Mouse (Mus musculus) stomach, postnatal 0 days (tissue): ENCODE results near the gene Fxyd1.

Experiments
- CTCF ChIP-seq: IDR thresholded peaks from 2 replicates; pipeline ENCODE4 v1.5.1; 2016; ENCODE audit warnings: antibody characterized with exemption, low read depth, mild to moderate bottlenecking, moderate library complexity
- EP300 ChIP-seq: optimal IDR thresholded peaks from 2 replicates; pipeline ENCODE3; 2016; ENCODE audit warnings: antibody characterized with exemption

DNA sequence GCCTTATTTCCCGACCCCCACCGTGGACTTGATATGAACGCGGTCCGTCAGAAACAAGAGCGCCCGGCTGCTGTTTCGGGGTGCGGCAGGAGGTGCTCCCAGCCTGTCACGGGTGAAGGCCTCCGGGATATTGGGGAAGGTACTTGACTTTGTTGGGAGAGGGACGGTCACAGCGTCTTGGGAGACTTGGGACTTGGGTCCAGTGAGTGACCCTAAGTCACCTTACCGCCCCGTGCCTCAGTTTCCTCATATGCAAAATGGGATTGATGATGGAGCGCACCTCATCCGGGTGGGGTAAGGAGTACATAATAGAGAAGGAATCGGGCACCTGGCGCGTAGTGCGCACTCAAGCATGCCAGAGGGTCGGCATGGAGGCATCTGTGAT, 4.8 kb downstream of the Fxyd1 start:
- TF ChIP-seq CTCF (no peak), EP300 (no peak)
